Mouse (Mus musculus): ENCODE results near the gene Kcnab1. TPM values are rescaled to one million over a fixed set of nuclear protein-coding genes. Genes with fewer than 3 reads are reported as not detected.

The Kcnab1 gene
- polyA plus RNA-seq, 1 experiment, result 0.07 TPM

- H3K36me3 ChIP-seq (ENCODE audit: control insufficient read depth, insufficient read depth), result no peaks in the 10 kb centered on the region
- TF ChIP-seq CEBPB (IDR thresholded peaks at IDR 0.05; ENCODE audit: low read depth), result no peak
- no peak for TF ChIP-seq MAX (IDR thresholded peaks at IDR 0.05)
- no peak for TF ChIP-seq USF1 (IDR thresholded peaks at IDR 0.05; ENCODE audit: low read depth)
- TF ChIP-seq MYOG (IDR thresholded peaks at IDR 0.05; ENCODE audit: control insufficient read depth, extremely low read depth, insufficient read length), result no peak
- TF ChIP-seq CTCF (IDR thresholded peaks at IDR 0.05; ENCODE audit: control insufficient read depth, insufficient read depth, insufficient read length), result no peak
- TF ChIP-seq FOSL1 (IDR thresholded peaks at IDR 0.05; ENCODE audit: insufficient read depth, low read length, poor library complexity, severe bottlenecking), result no peak
- TF ChIP-seq MYOD1 (IDR thresholded peaks at IDR 0.05; ENCODE audit: control insufficient read depth, insufficient read length, low read depth), result no peak
- no peaks in the 10 kb centered on the region for H3K79me2 ChIP-seq (ENCODE audit: control insufficient read depth, insufficient read depth)
- no peaks in the 10 kb centered on the region for H3K79me3 ChIP-seq (ENCODE audit: low read depth)
- no peak overlapping the region for H3ac ChIP-seq (ENCODE audit: control insufficient read depth, insufficient read length, low read depth)
- H3K27me3 ChIP-seq (ENCODE audit: control insufficient read depth, insufficient read depth, insufficient read length), result no peaks in the 10 kb centered on the region
- no peak overlapping the region for H3K4me3 ChIP-seq (ENCODE audit: insufficient read depth, poor library complexity, severe bottlenecking)
Measured at GRCm38 (mm10) chr3:65328814-65329213, 219.6 kb downstream of the Kcnab1 start.

GRCm38 (mm10) chr3:65337835-65338464, 228.8 kb downstream of the Kcnab1 start:
- Histone ChIP-seq H3K27me3 (ENCODE audit: control insufficient read depth, insufficient read depth, insufficient read length) (no peaks in the 10 kb centered on the region), H3K79me2 (ENCODE audit: control insufficient read depth, insufficient read depth) (no peaks in the 10 kb centered on the region), H3K4me3 (ENCODE audit: insufficient read depth, poor library complexity, severe bottlenecking) (no peak overlapping the region), H3ac (ENCODE audit: control insufficient read depth, insufficient read length, low read depth) (no peak overlapping the region), H3K36me3 (ENCODE audit: control insufficient read depth, insufficient read depth) (no peaks in the 10 kb centered on the region), H3K79me3 (ENCODE audit: low read depth) (no peaks in the 10 kb centered on the region)
- TF ChIP-seq USF1 (IDR thresholded peaks at IDR 0.05; ENCODE audit: low read depth) (no peak), FOSL1 (IDR thresholded peaks at IDR 0.05; ENCODE audit: insufficient read depth, low read length, poor library complexity, severe bottlenecking) (no peak), MYOG (IDR thresholded peaks at IDR 0.05; ENCODE audit: control insufficient read depth, extremely low read depth, insufficient read length) (no peak)

- Histone ChIP-seq H3K79me3 (ENCODE audit: low read depth) (no peaks in the 10 kb centered on the region), H3K79me2 (ENCODE audit: control insufficient read depth, insufficient read depth) (no peaks in the 10 kb centered on the region), H3ac (ENCODE audit: control insufficient read depth, insufficient read length, low read depth) (no peak overlapping the region), H3K36me3 (ENCODE audit: control insufficient read depth, insufficient read depth) (no peaks in the 10 kb centered on the region), H3K4me3 (ENCODE audit: insufficient read depth, poor library complexity, severe bottlenecking) (no peak overlapping the region), H3K27me3 (ENCODE audit: control insufficient read depth, insufficient read depth, insufficient read length) (no peaks in the 10 kb centered on the region)
- TF ChIP-seq MYOG (IDR thresholded peaks at IDR 0.05; ENCODE audit: control insufficient read depth, extremely low read depth, insufficient read length), result no peak
- no peak for TF ChIP-seq USF1 (IDR thresholded peaks at IDR 0.05; ENCODE audit: low read depth)
- no peak for TF ChIP-seq MAX (IDR thresholded peaks at IDR 0.05)
Measured at GRCm38 (mm10) chr3:65340173-65340951, 231.2 kb downstream of the Kcnab1 start.

GRCm38 (mm10) chr3:65346176-65346575, 237.0 kb downstream of the Kcnab1 start:
- Histone ChIP-seq H3K36me3 (ENCODE audit: control insufficient read depth, insufficient read depth) (no peaks in the 10 kb centered on the region), H3K27me3 (ENCODE audit: control insufficient read depth, insufficient read depth, insufficient read length) (no peaks in the 10 kb centered on the region), H3K79me3 (ENCODE audit: low read depth) (no peaks in the 10 kb centered on the region), H3ac (ENCODE audit: control insufficient read depth, insufficient read length, low read depth) (no peak overlapping the region), H3K79me2 (ENCODE audit: control insufficient read depth, insufficient read depth) (no peaks in the 10 kb centered on the region), H3K4me3 (ENCODE audit: insufficient read depth, poor library complexity, severe bottlenecking) (no peak overlapping the region)
- TF ChIP-seq MAX (IDR thresholded peaks at IDR 0.05), result no peak
- no peak for TF ChIP-seq USF1 (IDR thresholded peaks at IDR 0.05; ENCODE audit: low read depth)
- TF ChIP-seq FOSL1 (IDR thresholded peaks at IDR 0.05; ENCODE audit: insufficient read depth, low read length, poor library complexity, severe bottlenecking), result no peak
- no peak for TF ChIP-seq MYOG (IDR thresholded peaks at IDR 0.05; ENCODE audit: control insufficient read depth, extremely low read depth, insufficient read length)
- TF ChIP-seq MYOD1 (IDR thresholded peaks at IDR 0.05; ENCODE audit: control insufficient read depth, insufficient read length, low read depth), result no peak
- TF ChIP-seq CTCF (IDR thresholded peaks at IDR 0.05; ENCODE audit: control insufficient read depth, insufficient read depth, insufficient read length), result no peak
- TF ChIP-seq CEBPB (IDR thresholded peaks at IDR 0.05; ENCODE audit: low read depth), result no peak

GRCm38 (mm10) chr3:65352278-65353127, 243.3 kb downstream of the Kcnab1 start:
- Histone ChIP-seq H3K36me3 (ENCODE audit: control insufficient read depth, insufficient read depth) (no peaks in the 10 kb centered on the region), H3K27me3 (ENCODE audit: control insufficient read depth, insufficient read depth, insufficient read length) (no peaks in the 10 kb centered on the region), H3K79me3 (ENCODE audit: low read depth) (no peaks in the 10 kb centered on the region), H3K4me3 (ENCODE audit: insufficient read depth, poor library complexity, severe bottlenecking) (no peak overlapping the region), H3K79me2 (ENCODE audit: control insufficient read depth, insufficient read depth) (no peaks in the 10 kb centered on the region), H3ac (ENCODE audit: control insufficient read depth, insufficient read length, low read depth) (no peak overlapping the region)
- TF ChIP-seq CTCF (IDR thresholded peaks at IDR 0.05; ENCODE audit: control insufficient read depth, insufficient read depth, insufficient read length) (no peak), MAX (IDR thresholded peaks at IDR 0.05) (peak; percentile 46), USF1 (IDR thresholded peaks at IDR 0.05; ENCODE audit: low read depth) (peak; percentile 58)

Measured in C2C12 (cell line).